Mouse (Mus musculus) spleen, adult 2 months (tissue): ENCODE measurements around the gene Dhcr24. TPM values are rescaled to one million over a fixed set of nuclear protein-coding genes. Genes with fewer than 3 reads are reported as not detected.

ENCODE experiments used
- DNase-seq, 2 experiments: peaks; one replicate each; pipeline versions ENCODE4 v3.0.0 to v3.0.0-alpha.2; 2012 to 2021; ENCODE audit warnings: low spot score in 2 of 2, low read depth in 1 of 2
- H3K27ac ChIP-seq: fragments of 200-500 bp; 2 replicates; pipeline ENCODE4 v1.5.1; 2012; ENCODE audit warnings: low read length, inconsistent platforms; ENCODE audit not compliant: insufficient read depth
- H3K27me3 ChIP-seq: fragments of 200-500 bp; 2 replicates; pipeline ENCODE4 v1.6.1; 2012; ENCODE audit warnings: mild to moderate bottlenecking, moderate library complexity, low read length, inconsistent platforms; ENCODE audit not compliant: control insufficient read depth, insufficient read depth
- H3K36me3 ChIP-seq: fragments of 200-500 bp; 2 replicates; pipeline ENCODE4 v1.6.1; 2012; ENCODE audit warnings: mild to moderate bottlenecking, low read length, inconsistent platforms; ENCODE audit not compliant: control insufficient read depth, insufficient read depth
- H3K4me1 ChIP-seq: fragments of 200-500 bp; 2 replicates; pipeline ENCODE4 v1.6.1; 2011; ENCODE audit warnings: inconsistent platforms; ENCODE audit not compliant: control insufficient read depth, insufficient read depth, insufficient read length
- H3K4me3 ChIP-seq: fragments of 200-500 bp; 2 replicates; pipeline ENCODE4 v1.5.1; 2011; ENCODE audit warnings: mild to moderate bottlenecking, inconsistent platforms; ENCODE audit not compliant: insufficient read depth, insufficient read length; ENCODE audit errors: extremely low read depth
- CTCF ChIP-seq: fragments of 200-500 bp; IDR thresholded peaks from 2 replicates; pipeline ENCODE4 v1.5.1; 2011; ENCODE audit warnings: mild to moderate bottlenecking, inconsistent platforms; ENCODE audit not compliant: insufficient read depth, insufficient read length, insufficient replicate concordance; ENCODE audit errors: extremely low read depth
- POLR2A ChIP-seq: fragments of 200-500 bp; IDR thresholded peaks from 2 replicates; pipeline ENCODE4 v1.6.1; 2011; ENCODE audit warnings: low read depth, low read length, inconsistent platforms
- WGBS: fragments of 180-500 bp; shearing (Covaris S2); methylation state at CpG from one replicate; pipeline ENCODE4 v1.1.7; 2018; 5-methylcytosine and 5-hydroxymethylcytosine counted together
- polyA plus RNA-seq: library from polyadenylated mRNA; depleted of rRNA; stranded (reverse); fragments of >200 nt; gene quantifications from 2 replicates; pipeline ENCODE4 v1.2.3, GENCODE M21; 2012

Gene Dhcr24
- polyA plus RNA-seq, 1 experiment = 22.7 TPM

DNA sequence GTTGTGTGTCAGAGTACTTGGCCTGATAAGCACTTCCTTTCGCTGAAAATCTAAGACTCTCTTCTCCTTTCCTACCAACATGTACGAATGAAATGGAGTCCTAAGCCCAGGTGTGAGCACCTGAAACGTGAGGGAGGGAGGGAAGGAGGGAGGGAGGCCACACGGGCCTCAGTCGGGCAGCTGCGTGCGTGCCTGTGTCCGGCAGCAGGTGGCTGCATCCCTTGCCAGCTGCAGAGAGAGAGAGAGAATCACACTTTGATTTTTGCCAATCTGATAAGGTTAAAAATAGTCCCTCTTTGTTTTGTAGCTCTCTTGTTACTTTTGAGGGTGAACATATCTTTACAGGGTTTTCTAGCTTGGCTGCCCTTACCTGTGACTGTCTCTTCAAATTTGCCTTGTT lies 14.2 kb downstream of the Dhcr24 start:
- Histone ChIP-seq H3K4me1 (no peaks in the 10 kb centered on the region), H3K4me3 (no peak overlapping the region), H3K36me3 (no peaks in the 10 kb centered on the region; the same call in 1 of the 2 replicates), H3K27me3 (no peaks in the 10 kb centered on the region), H3K27ac (no peak overlapping the region)
- TF ChIP-seq POLR2A = no peak
- no peak for TF ChIP-seq CTCF
- no peak for DNase-seq
- WGBS = 75% methylated on average over 8 of the region's 8 CpGs

DNA sequence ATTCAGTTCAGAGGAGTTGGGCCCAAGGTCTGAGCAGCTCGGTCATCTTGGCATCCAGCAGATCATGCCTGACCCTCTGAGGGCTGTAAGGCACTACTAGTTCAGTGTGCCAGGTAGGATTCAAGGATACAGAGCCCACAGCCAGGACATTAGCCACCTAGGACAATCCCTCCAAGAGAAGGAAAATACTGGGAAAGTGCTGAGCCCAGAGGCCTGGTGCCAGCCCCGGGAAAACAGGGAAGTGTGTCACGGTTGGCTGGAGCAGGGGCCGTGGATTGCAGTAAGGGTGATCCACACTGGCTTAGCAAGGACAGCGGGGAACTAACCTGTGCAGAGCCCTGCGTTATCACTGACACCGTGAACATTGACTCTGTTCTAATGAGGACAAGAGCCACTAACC lies 16.7 kb downstream of the Dhcr24 start:
- no peaks in the 10 kb centered on the region for H3K4me1 ChIP-seq
- no peak for DNase-seq
- H3K27me3 ChIP-seq = no peaks in the 10 kb centered on the region
- TF ChIP-seq POLR2A = no peak
- H3K36me3 ChIP-seq = no peaks in the 10 kb centered on the region; the same call in 1 of the 2 replicates
- H3K4me3 ChIP-seq = no peak overlapping the region
- 92% methylated on average over 7 of the region's 7 CpGs for WGBS
- H3K27ac ChIP-seq = no peak overlapping the region

DNA sequence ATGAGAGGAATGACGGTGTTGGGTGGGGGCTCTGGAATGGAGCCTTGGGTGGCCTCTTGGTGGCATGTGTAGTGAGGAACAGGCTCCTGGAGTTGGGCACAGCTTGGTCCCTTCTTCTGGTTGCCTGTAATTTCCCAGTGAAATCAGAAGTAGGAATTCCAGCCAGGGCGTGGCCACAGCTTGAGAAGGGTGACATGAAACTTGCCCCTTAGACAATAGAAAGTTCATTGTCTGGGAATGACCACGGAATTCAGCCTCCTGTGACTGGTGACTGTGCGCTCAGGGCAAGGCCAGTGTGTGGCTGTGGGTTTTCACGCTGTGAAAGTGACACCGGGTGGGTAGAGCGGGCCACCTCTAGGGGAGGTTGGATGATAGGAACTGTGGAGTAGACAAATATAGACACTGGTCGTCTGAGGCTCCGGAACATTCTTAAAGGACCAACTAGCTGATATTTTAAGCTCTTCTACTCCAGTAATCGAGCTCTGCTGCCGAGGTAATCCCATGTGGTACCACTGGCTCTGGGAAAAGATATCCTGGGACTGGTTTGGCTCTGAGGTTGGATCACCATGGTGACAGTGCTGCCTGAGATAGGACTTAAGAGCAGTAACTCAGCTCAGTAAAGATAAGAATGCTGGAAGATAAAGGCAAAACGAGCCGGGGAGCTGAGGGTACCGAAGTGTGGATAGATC lies 20.5 kb downstream of the Dhcr24 start:
- WGBS = 91% methylated on average over 14 of the region's 14 CpGs
- Histone ChIP-seq H3K4me1 (no peaks in the 10 kb centered on the region), H3K27me3 (no peaks in the 10 kb centered on the region), H3K27ac (no peak overlapping the region), H3K4me3 (no peak overlapping the region), H3K36me3 (no peaks in the 10 kb centered on the region)
- TF ChIP-seq POLR2A (no peak), CTCF (no peak)
- DNase-seq = no peak

DNA sequence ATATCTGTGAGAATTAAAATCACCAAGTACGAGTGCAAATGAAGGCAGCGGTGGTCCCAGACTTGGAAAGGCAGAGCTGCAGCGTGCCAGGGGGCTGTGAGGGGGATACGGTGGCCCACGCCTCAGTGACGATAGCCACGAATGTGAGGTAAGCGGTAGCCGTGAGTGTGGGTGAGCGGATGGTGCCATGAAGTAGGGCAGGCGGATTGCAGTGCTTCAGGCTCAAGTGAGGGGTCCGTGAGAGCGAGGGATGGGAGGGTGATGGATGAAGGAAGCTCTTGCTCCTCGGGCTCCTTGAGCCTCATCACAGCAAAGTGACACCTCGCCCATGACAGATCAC lies 21.0 kb downstream of the Dhcr24 start:
- TF ChIP-seq POLR2A (no peak), CTCF (no peak)
- 0 out of 2 replicates have a peak, but pooled peaks cover 2% of the 10 kb centered on the region for H3K36me3 ChIP-seq
- H3K27ac ChIP-seq = no peak overlapping the region
- no peak overlapping the region for H3K4me3 ChIP-seq
- no peaks in the 10 kb centered on the region for H3K4me1 ChIP-seq
- DNase-seq = no peak
- H3K27me3 ChIP-seq = no peaks in the 10 kb centered on the region
- WGBS = 91% methylated on average over 15 of the region's 15 CpGs

DNA sequence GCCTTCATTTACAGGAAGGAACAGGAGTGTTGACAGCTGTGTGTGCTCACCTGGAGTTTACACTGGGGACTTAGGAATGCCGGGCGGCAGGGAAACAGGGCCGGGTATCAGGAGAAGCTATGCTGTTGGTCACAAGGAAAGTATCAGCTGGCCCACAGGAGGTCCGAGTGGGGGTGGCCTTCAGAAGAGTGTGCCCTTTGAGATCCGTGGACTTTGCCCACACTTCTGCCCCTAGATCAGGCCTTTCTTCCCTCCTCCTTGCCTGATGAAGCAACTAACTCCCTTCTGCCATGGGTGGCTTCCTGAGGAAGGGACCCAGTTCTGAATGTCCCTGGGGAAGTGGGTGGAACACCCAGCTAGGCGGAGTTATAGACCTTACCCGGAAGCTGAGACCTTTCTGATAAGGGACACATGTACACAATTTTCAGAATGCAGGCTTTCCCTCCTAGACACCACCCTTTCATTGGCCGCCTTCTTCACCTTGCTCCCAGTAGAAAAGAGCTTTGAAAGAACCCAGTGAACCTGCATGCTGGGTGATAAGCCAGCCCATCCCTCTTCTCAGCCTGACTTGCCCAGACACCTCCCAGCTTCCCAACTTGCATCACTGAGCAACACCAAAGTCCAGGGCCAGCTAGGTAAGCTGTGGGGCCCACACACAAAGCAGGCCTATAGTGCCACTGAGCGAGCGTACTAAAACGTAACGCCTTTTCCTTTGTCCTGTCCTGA lies 21.8 kb downstream of the Dhcr24 start:
- H3K4me3 ChIP-seq = no peak overlapping the region
- TF ChIP-seq POLR2A (no peak), CTCF (no peak)
- no peaks in the 10 kb centered on the region for H3K27me3 ChIP-seq
- H3K4me1 ChIP-seq = no peaks in the 10 kb centered on the region
- 86% methylated on average over 12 of the region's 12 CpGs for WGBS
- no peak for DNase-seq
- H3K36me3 ChIP-seq = 0 out of 2 replicates have a peak, but pooled peaks cover 4% of the 10 kb centered on the region
- H3K27ac ChIP-seq = no peak overlapping the region

DNA sequence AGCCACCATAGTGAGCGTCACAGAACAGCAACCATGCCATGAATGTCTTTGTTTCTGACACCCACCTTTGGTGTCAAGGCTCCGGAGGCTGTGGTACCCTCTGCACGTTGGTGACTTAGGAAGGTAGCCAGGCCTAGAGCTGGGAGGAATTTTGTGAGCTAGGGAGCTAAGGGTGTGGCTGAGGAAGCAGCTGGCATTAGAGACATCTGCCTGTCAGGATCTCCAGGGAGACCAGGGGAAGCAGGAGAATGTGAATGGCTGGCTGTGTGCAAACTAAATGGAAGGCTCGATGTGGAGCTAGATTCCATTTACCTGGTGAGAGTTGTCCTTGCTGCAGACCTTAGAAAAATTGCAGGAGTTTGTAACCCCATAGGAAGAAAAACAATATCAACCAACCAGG lies 23.8 kb downstream of the Dhcr24 start:
- WGBS = 91% methylated on average over 4 of the region's 4 CpGs
- no peak overlapping the region for H3K4me3 ChIP-seq
- no peaks in the 10 kb centered on the region for H3K27me3 ChIP-seq
- TF ChIP-seq POLR2A (no peak), CTCF (no peak)
- no peaks in the 10 kb centered on the region for H3K4me1 ChIP-seq
- H3K27ac ChIP-seq = no peak overlapping the region
- no peak for DNase-seq
- H3K36me3 ChIP-seq = 0 out of 2 replicates have a peak, but pooled peaks cover 4% of the 10 kb centered on the region

DNA sequence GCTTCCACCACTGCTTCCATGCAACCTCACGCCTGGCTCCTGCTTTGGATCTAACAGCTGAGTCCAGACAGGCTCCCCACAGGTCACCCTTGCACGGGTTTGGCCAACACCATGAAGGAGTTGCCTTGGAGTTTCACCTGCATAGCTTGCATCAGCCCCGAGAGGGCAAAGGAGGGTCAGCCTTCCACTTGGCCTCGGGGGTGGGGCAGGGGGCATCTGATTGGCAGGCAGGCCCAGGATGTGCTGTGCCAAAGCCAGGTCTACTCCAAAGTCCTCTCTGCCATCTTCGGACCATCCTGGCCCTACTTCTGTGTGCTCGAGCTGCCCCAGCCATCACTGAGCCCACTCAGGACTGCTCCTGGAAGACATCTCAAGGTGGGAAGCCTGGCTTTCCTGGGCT lies 26.2 kb downstream of the Dhcr24 start:
- 0 out of 2 replicates have a peak, but pooled peaks cover 4% of the 10 kb centered on the region for H3K36me3 ChIP-seq
- 96% methylated on average over 6 of the region's 6 CpGs for WGBS
- no peaks in the 10 kb centered on the region for H3K27me3 ChIP-seq
- no peak overlapping the region for H3K4me3 ChIP-seq
- DNase-seq = no peak
- H3K27ac ChIP-seq = no peak overlapping the region
- TF ChIP-seq CTCF (no peak), POLR2A (no peak)
- H3K4me1 ChIP-seq = no peaks in the 10 kb centered on the region; the same call in 1 of the 2 replicates
